Mouse (Mus musculus): ENCODE data around the gene Lrrc9.

Gene Lrrc9

GRCm38 (mm10) chr12:72476773-72477450 is 35.2 kb downstream of the Lrrc9 start:
- no peak for DNase-seq (ENCODE audit: low spot score in 2 of 2)

GRCm38 (mm10) chr12:72482226-72482625 is 40.6 kb downstream of the Lrrc9 start:
- DNase-seq (ENCODE audit: low spot score in 2 of 2) = no peak

GRCm38 (mm10) chr12:72484872-72485271 is 43.2 kb downstream of the Lrrc9 start:
- no peak for DNase-seq (ENCODE audit: low spot score in 2 of 2)

- DNase-seq (ENCODE audit: low spot score in 2 of 2) = no peak
Measured at GRCm38 (mm10) chr12:72487498-72487897, 45.8 kb downstream of the Lrrc9 start.

GRCm38 (mm10) chr12:72489995-72490394 is 48.3 kb downstream of the Lrrc9 start:
- DNase-seq (ENCODE audit: low spot score in 2 of 2) = no peak

- DNase-seq (ENCODE audit: low spot score in 2 of 2) = no peak
Measured at GRCm38 (mm10) chr12:72491063-72491719, 49.5 kb downstream of the Lrrc9 start.

GRCm38 (mm10) chr12:72496866-72497600 is 55.4 kb downstream of the Lrrc9 start:
- no peak for DNase-seq (ENCODE audit: low spot score in 2 of 2)

- DNase-seq (ENCODE audit: low spot score in 2 of 2) = no peak
Measured at GRCm38 (mm10) chr12:72509606-72510005, 67.9 kb downstream of the Lrrc9 start.

GRCm38 (mm10) chr12:72515446-72515845 is 73.8 kb downstream of the Lrrc9 start:
- no peak for DNase-seq (ENCODE audit: low spot score in 2 of 2)

GRCm38 (mm10) chr12:72518114-72518728 is 76.6 kb downstream of the Lrrc9 start:
- DNase-seq (ENCODE audit: low spot score in 2 of 2) = no peak

GRCm38 (mm10) chr12:72519352-72519751 is 77.7 kb downstream of the Lrrc9 start:
- DNase-seq (ENCODE audit: low spot score in 2 of 2) = no peak

GRCm38 (mm10) chr12:72519855-72520254 is 78.2 kb downstream of the Lrrc9 start:
- DNase-seq (ENCODE audit: low spot score in 2 of 2) = no peak

- DNase-seq (ENCODE audit: low spot score in 2 of 2) = peak in 1 of 2 experiments; percentile 74
Measured at GRCm38 (mm10) chr12:72520645-72521044, 79.0 kb downstream of the Lrrc9 start.

- DNase-seq (ENCODE audit: low spot score in 2 of 2) = no peak
Measured at GRCm38 (mm10) chr12:72525588-72525987, 83.9 kb downstream of the Lrrc9 start.

- DNase-seq (ENCODE audit: low spot score in 2 of 2) = no peak
Measured at GRCm38 (mm10) chr12:72532303-72532702, 90.6 kb downstream of the Lrrc9 start.

GRCm38 (mm10) chr12:72533986-72534385 is 92.3 kb downstream of the Lrrc9 start:
- no peak for DNase-seq (ENCODE audit: low spot score in 2 of 2)

- no peak for DNase-seq (ENCODE audit: low spot score in 2 of 2)
Measured at GRCm38 (mm10) chr12:72535599-72535998, 93.9 kb downstream of the Lrrc9 start.

GRCm38 (mm10) chr12:72536021-72536597 is 94.4 kb downstream of the Lrrc9 start, which contains the start of gene Pcnx4:
Pcnx4 (plus strand) TSS chr12:72536383.
- peak; percentile 87 to 94 for DNase-seq (ENCODE audit: low spot score in 2 of 2)

- DNase-seq (ENCODE audit: low spot score in 2 of 2) = no peak
Measured at GRCm38 (mm10) chr12:72538571-72538970, 96.9 kb downstream of the Lrrc9 start.

GRCm38 (mm10) chr12:72554347-72554746 is 112.7 kb downstream of the Lrrc9 start:
- DNase-seq (ENCODE audit: low spot score in 2 of 2) = no peak

GRCm38 (mm10) chr12:72564281-72564795 is 122.7 kb downstream of the Lrrc9 start:
- no peak for DNase-seq (ENCODE audit: low spot score in 2 of 2)

Measured in thymus, postnatal 10 days (tissue).